Mouse (Mus musculus): ENCODE results near the gene Usp17lb.
"Not testable (repeated sequence)": the region's sequence is repeated elsewhere in the genome, so short reads cannot be mapped to it uniquely, and the experiment has no call there.

Gene Usp17lb

GRCm38 (mm10) chr7:104842503-104842902 is at the start of gene Usp17lb:
Gene Usp17lb, minus strand, starts transcription at chr7:104842603.
- DNase-seq, result no peak

- no peak for DNase-seq
These were observed 35.3 kb upstream of the Usp17lb start, which contains the start of gene Olfr665 for GRCm38 (mm10) chr7:104877731-104878130. Gene Olfr665, plus strand, starts transcription at chr7:104878031.

- DNase-seq, result no peak
These were observed 19.0 kb upstream of the Usp17lb start for GRCm38 (mm10) chr7:104861381-104861780.

- no peak for DNase-seq
These were observed 15.3 kb upstream of the Usp17lb start for GRCm38 (mm10) chr7:104857683-104858082.

- DNase-seq, result not testable (repeated sequence)
These were observed 14.3 kb upstream of the Usp17lb start, which contains the start of gene Usp17la for GRCm38 (mm10) chr7:104856709-104857108. Gene Usp17la, plus strand, starts transcription at chr7:104857009.

GRCm38 (mm10) chr7:104855248-104855750 is 12.9 kb upstream of the Usp17lb start:
- DNase-seq, result no peak

- DNase-seq, result not testable (repeated sequence)
These were observed 9.1 kb upstream of the Usp17lb start for GRCm38 (mm10) chr7:104851546-104851945.

- no peak for DNase-seq
These were observed 1.4 kb upstream of the Usp17lb start for GRCm38 (mm10) chr7:104843731-104844287.

GRCm38 (mm10) chr7:104810335-104810734 is 32.1 kb downstream of the Usp17lb start:
- not testable (repeated sequence) for DNase-seq

- DNase-seq, result no peak
These were observed 51.6 kb downstream of the Usp17lb start for GRCm38 (mm10) chr7:104790796-104791195.

Data from lung, adult 18-20 months (tissue).